Mouse (Mus musculus): Measurements from ENCODE around the gene Srp54a. TPM values are rescaled to one million over a fixed set of nuclear protein-coding genes. Genes with fewer than 3 reads are reported as not detected.
"Not testable (repeated sequence)": the region's sequence is repeated elsewhere in the genome, so short reads cannot be mapped to it uniquely, and the experiment has no call there.

The Srp54a gene
- 3.2 TPM in 1 of 2 replicates, not detected in the other for polyA plus RNA-seq (2012; ENCODE audit: insufficient read depth, low replicate concordance)

DNA sequence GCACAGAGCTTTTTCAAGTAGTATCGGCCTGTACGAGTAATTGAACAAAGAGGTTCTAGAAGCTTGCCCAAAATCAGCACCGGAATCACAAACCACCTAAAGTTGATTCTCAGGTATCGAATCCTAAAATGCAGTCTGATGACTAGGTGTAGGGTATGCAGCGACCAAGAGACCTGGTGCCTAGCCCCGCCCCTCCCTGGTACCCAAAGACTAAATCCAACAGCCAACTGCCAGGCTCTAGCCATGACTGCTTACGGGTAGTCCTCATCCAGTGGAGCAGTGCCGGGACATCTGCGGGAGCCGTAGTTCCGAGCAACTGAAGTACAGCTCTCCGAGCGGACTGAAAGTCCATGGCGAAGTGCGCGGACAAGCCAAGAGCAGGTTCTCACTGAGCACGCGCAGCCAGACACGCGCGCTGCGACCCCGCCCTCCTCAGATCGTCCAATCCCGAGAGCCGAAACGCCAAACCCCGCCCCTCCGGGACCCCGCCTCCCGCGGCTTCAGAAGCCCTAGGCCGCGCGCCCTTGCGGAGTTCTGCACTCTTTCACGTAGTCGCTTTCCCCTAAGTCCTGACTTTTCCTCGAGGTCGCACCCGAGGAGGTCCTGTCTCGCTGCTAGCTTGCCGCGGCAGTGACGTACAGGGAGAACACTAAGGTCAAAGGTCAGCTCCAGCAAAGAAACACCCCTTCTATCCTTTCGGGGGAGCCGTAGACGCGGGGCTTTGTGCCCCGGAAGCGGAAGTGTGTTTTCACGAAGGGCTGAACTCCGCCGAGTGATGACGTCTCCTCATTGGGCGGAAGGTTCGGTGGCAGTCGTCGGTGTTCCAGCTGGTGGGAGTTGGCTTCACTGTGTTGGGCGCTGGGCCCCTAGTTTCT is at the start of gene Srp54a, which contains the start of gene 2700097O09Rik:
Gene Srp54a (plus strand): TSS at position 537 of the 875 bp plus-strand sequence.
Gene 2700097O09Rik (minus strand): TSS at position 385 of the 875 bp plus-strand sequence.
- H3K36me3 ChIP-seq (replicated peaks; ENCODE audit: low read length); H3K4me1 ChIP-seq; H3K9me3 ChIP-seq; H3K27me3 ChIP-seq (replicated peaks): not testable (repeated sequence)
- H3K4me3 ChIP-seq (replicated peaks): peak within 1 kb of the TSS; percentile 90

DNA sequence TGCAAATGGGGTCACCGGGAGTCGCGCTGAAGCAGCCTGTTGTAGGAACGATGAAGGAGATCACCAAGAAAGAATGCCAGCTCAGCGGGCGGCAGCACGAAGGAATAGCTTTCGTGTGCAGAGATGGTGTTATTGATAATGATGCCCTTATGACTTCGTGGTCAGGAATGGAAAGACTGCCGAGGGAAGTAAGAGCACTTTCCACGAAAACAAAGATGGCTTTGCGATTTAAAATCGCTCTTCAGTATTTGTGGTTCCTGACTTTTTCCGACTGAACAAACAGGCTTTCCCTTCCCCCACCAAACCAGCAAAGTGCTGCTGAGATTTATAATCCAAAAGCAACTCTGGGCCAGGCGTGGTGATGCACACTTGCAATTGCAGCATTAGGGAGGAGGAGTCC is 39.1 kb upstream of the Srp54a start:
- H3K27me3 ChIP-seq (replicated peaks): peaks cover 4% of the 10 kb centered on the region
- H3K4me1 ChIP-seq: no peaks in the 10 kb centered on the region; the same call in 1 of the 2 replicates
- H3K36me3 ChIP-seq (replicated peaks; ENCODE audit: low read length): peaks cover 13% of the 10 kb centered on the region
- no peak overlapping the region for H3K4me3 ChIP-seq (replicated peaks)
- no peak for TF ChIP-seq GATA1 (IDR thresholded peaks at IDR 0.05; ENCODE audit: borderline replicate concordance, low read length)
- no peak for TF ChIP-seq FLI1 (IDR thresholded peaks at IDR 0.05; ENCODE audit: low read length)
- H3K9me3 ChIP-seq: no peaks in the 10 kb centered on the region

DNA sequence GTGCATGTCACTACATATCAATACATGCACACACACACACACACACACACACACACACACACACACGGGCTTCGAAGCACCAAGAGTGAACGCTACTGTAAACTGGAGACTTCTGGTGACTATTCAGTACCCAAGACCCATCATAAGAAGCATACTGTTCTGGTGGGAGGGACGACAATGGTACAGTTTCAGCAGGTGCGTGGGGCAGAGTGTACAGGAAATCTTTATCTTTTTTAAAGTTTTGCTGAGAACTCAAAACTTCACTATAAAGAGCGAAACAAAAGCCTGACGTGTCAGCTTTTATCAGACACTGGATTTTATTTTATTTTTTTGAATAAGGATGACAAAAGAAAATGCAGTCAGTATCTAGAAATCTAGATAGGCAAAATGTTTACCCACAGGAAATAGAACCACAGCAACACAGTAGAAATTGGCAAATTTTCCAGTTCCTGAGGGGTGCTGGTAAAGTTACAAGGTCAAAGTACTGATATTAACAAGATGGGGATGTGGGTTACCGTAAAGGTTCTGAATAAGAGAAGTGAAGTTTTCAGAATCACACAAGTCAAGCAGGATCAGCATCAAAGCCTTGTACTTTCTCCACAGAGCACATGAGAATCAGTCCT is 30.2 kb upstream of the Srp54a start:
- Histone ChIP-seq H3K4me3 (replicated peaks) (no peak overlapping the region), H3K4me1 (peaks cover 19% of the 10 kb centered on the region; the same call in 1 of the 2 replicates), H3K27me3 (replicated peaks) (no peaks in the 10 kb centered on the region), H3K9me3 (no peaks in the 10 kb centered on the region), H3K36me3 (replicated peaks; ENCODE audit: low read length) (peaks cover 39% of the 10 kb centered on the region)
- TF ChIP-seq FLI1 (IDR thresholded peaks at IDR 0.05; ENCODE audit: low read length): no peak
- no peak for TF ChIP-seq GATA1 (IDR thresholded peaks at IDR 0.05; ENCODE audit: borderline replicate concordance, low read length)

DNA sequence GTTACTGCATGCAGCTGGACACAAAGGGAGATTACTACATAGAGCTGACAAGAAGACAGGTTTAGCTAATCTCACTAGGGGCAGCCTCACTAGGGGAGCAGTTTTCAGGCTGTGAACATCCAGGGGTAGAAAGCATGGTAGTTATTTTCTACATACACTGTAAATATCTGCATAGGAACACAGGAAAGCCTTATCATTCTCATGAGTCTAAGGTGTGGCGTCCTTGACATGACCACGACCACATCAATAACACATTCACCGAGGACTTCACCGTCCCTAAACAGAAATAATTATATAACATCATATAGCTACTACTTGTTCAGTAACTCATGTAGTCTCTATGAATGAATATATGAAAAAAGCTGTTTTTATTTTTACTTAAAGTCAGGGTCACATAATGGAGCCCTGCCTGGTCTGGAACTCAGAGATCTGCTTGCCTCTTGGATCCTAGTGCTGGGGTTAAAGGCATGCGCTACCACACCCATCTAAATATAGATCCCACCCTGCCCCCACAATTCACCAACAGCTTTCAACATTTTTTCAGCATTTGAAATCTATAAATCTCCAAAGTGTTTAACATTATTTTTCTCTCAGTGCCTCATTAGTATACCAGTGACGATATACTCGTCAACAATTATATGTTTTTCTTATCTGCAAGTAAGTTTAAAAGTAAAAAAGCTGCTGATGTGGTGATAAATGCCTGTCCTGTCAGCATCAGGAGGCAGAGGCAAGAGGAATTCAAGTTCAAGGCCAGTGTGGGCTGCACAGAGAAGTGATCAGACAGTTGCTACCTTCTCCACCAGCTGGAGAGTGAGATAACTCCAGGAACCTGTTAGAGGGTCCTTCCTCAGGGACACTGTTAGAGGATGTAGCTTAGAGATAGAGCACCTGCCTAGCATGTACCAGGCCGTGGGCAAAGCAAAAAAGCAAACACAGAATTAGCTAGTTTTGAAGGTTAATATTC is 28.6 kb upstream of the Srp54a start:
- no peak for TF ChIP-seq GATA1 (IDR thresholded peaks at IDR 0.05; ENCODE audit: borderline replicate concordance, low read length)
- TF ChIP-seq FLI1 (IDR thresholded peaks at IDR 0.05; ENCODE audit: low read length): no peak
- H3K27me3 ChIP-seq (replicated peaks): no peaks in the 10 kb centered on the region
- peaks cover 19% of the 10 kb centered on the region; the same call in 1 of the 2 replicates for H3K4me1 ChIP-seq
- no peaks in the 10 kb centered on the region for H3K9me3 ChIP-seq
- no peak overlapping the region for H3K4me3 ChIP-seq (replicated peaks)
- H3K36me3 ChIP-seq (replicated peaks; ENCODE audit: low read length): peaks cover 31% of the 10 kb centered on the region

DNA sequence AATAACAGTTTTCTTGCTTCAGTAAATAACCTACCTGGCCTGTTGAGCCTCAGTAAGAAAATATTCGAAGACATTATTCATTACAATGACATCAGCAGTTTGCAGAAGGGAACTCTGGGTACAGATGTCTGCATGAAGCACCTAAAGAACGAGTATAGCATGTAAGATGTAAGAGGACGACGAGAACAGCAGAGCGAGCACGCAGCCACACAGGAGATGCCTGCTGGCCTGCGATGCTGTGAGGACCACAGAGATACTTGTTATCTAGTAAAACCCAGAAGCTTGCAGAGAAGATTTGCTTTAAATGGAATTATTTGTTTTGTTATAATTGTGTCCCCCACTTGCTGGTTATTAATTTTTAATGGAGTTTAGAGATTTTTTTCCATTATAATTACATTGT is 26.8 kb upstream of the Srp54a start:
- Histone ChIP-seq H3K4me3 (replicated peaks) (no peak overlapping the region), H3K4me1 (peaks cover 19% of the 10 kb centered on the region; the same call in 1 of the 2 replicates), H3K9me3 (no peaks in the 10 kb centered on the region), H3K27me3 (replicated peaks) (no peaks in the 10 kb centered on the region), H3K36me3 (replicated peaks; ENCODE audit: low read length) (peaks cover 33% of the 10 kb centered on the region)
- no peak for TF ChIP-seq GATA1 (IDR thresholded peaks at IDR 0.05; ENCODE audit: borderline replicate concordance, low read length)
- no peak for TF ChIP-seq FLI1 (IDR thresholded peaks at IDR 0.05; ENCODE audit: low read length)

DNA sequence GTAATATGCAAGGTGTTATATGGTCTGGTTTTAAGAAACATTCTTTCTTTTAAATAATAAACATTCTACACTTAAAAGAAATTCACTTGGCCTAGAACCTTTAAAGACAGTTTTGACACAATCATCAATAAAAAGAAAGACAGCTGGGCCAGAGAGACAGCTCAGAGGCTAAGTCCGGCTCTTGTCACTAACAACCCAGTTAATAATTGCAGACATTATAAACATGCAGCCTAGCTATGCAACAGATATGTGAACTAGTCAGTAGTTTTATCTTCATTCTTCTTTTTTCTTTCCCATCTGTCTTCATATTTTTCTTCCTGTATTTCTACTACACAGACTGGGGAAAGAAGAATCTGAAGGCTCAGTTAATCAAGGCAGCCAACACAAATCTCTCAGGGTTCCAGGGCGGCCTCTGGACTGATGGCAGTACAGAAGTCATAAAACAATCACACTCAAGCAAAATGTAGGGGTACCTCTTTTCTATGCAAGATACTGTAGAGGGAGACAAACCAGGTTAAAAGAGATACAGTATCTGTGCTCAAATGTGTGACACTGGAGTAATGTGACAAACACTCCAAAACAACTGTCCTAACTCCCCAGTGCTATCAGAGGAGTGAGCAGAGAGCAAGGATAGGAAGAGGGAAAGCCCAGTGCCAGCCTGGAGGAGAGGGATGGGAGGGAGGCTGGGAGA is 25.4 kb upstream of the Srp54a start:
- H3K4me3 ChIP-seq (replicated peaks): no peak overlapping the region
- TF ChIP-seq GATA1 (IDR thresholded peaks at IDR 0.05; ENCODE audit: borderline replicate concordance, low read length): no peak
- no peak for TF ChIP-seq FLI1 (IDR thresholded peaks at IDR 0.05; ENCODE audit: low read length)
- H3K27me3 ChIP-seq (replicated peaks): no peaks in the 10 kb centered on the region
- H3K9me3 ChIP-seq: no peaks in the 10 kb centered on the region
- peaks cover 20% of the 10 kb centered on the region for H3K4me1 ChIP-seq
- H3K36me3 ChIP-seq (replicated peaks; ENCODE audit: low read length): peaks cover 41% of the 10 kb centered on the region

DNA sequence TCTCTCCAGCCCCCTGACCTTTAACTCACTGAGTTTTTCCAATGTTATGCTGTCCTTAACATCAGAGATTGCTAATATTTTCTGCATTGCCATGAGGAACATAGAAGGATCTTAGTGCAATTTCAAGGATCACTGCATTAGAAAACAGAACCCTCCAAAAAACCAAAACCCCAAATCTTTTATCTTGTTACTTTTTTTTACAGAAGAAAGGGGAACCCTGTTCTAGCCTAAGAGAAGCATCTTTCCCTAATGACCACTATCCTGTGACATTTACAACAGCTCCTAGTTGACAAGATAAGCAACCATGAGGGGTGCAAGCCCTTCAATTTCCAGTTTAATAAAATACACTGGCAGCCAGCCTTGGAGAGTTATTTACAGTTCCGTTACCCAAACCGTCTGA is 23.4 kb upstream of the Srp54a start:
- Histone ChIP-seq H3K4me1 (peaks cover 20% of the 10 kb centered on the region), H3K36me3 (replicated peaks; ENCODE audit: low read length) (peaks cover 59% of the 10 kb centered on the region), H3K9me3 (no peaks in the 10 kb centered on the region), H3K27me3 (replicated peaks) (no peaks in the 10 kb centered on the region), H3K4me3 (replicated peaks) (no peak overlapping the region)
- TF ChIP-seq GATA1 (IDR thresholded peaks at IDR 0.05; ENCODE audit: borderline replicate concordance, low read length) (no peak), FLI1 (IDR thresholded peaks at IDR 0.05; ENCODE audit: low read length) (no peak)

DNA sequence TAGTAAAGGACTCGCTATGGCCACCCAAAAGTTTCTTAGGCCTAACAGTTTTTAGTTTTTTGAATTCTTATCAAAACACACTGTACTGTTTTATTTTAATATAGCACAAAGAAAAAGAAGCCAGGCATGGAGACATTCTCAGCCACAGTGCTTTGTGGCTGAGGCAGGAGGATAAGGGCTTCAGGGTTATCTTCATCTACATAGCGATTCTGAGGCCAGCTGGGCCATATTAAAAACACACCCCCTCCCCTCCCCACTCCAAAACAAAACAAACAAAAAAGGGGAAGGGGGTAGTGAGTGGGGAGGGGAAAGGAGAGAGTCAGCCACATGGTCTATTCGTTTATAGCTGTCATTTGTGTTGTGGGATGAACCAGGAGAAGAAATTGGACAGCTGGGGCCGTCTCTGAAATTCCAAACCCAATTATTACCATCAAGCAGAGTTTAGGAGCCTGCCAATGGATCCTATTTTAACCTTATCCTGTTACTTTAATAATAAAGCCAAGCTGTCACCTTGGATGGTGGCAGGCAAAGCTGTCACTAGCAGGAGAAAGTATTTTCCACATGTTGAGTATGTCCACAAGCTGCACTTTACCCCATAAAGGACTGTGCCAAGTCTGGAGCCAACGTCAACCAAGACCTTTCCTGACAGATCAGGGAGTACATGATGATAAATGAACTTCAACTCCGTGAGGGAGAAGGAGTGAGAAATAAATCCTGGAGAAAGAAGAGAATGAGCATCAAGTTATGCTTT is 21.0 kb upstream of the Srp54a start:
- no peaks in the 10 kb centered on the region for H3K27me3 ChIP-seq (replicated peaks)
- no peaks in the 10 kb centered on the region for H3K9me3 ChIP-seq
- H3K4me3 ChIP-seq (replicated peaks): no peak overlapping the region
- peaks cover 12% of the 10 kb centered on the region for H3K4me1 ChIP-seq
- peaks cover 49% of the 10 kb centered on the region for H3K36me3 ChIP-seq (replicated peaks; ENCODE audit: low read length)
- TF ChIP-seq FLI1 (IDR thresholded peaks at IDR 0.05; ENCODE audit: low read length): no peak
- no peak for TF ChIP-seq GATA1 (IDR thresholded peaks at IDR 0.05; ENCODE audit: borderline replicate concordance, low read length)

Data from megakaryocyte, embryonic 14.5 days (primary cell).